Mouse (Mus musculus): ENCODE measurements around the gene Hmga1. TPM values are rescaled to one million over a fixed set of nuclear protein-coding genes. Genes with fewer than 3 reads are reported as not detected.

Gene Hmga1
- total RNA-seq, 2 experiments from 2014 or later: 40.0 to 47.9 TPM

- intact Hi-C loops (cut with DNase I): no loop called here
- peak; percentile 80 to 88 for DNase-seq (ENCODE audit: low spot score in 2 of 2)
Measured at GRCm38 (mm10) chr17:27610679-27611518, 54.6 kb downstream of the Hmga1 start.

GRCm38 (mm10) chr17:27611519-27611884 lies 55.2 kb downstream of the Hmga1 start:
- intact Hi-C loops (cut with DNase I): no loop called here
- no peak for DNase-seq (ENCODE audit: low spot score in 2 of 2)

- no peak for DNase-seq (ENCODE audit: low spot score in 2 of 2)
- intact Hi-C loops (cut with DNase I): no loop called here
Measured at GRCm38 (mm10) chr17:27611994-27612393, 55.7 kb downstream of the Hmga1 start.

GRCm38 (mm10) chr17:27613016-27613415 lies 56.7 kb downstream of the Hmga1 start:
- DNase-seq (ENCODE audit: low spot score in 2 of 2): no peak
- intact Hi-C loops (cut with DNase I): no loop called here

Other genes with a start within 250 kb of the Hmga1 start
- 10 to 100 TPM; 24.1 to 25.6 TPM for gene Grm4, start 35.1 kb upstream of the Hmga1 start, total RNA-seq (2021)
- gene AI413582, start 9.3 kb downstream of the Hmga1 start, total RNA-seq (2021): 10 to 100 TPM; 92.2 to 97.5 TPM
- 100 to 1,000 TPM; 514 to 519 TPM for gene Nudt3, start 67.0 kb downstream of the Hmga1 start, total RNA-seq (2021)
- not detected for gene RPS10-NUDT3, start 78.7 kb downstream of the Hmga1 start, total RNA-seq (2021)
- 100 to 1,000 TPM; 387 to 414 TPM for gene Rps10, start 80.2 kb downstream of the Hmga1 start, total RNA-seq (2021)
- 100 to 1,000 TPM; 349 to 352 TPM for gene Pacsin1, start 99.0 kb downstream of the Hmga1 start, total RNA-seq (2021)
- under 1 TPM; 0.42 to 0.57 TPM for gene Spdef, start 172.5 kb downstream of the Hmga1 start, total RNA-seq (2021)